Mouse (Mus musculus) CD8-positive naive resting alpha-beta T cell, adult 2 months (primary cell): ENCODE results near the gene Igsf8.

Experiments used
- DNase-seq, 2 experiments: peaks; one replicate each; pipeline ENCODE4 v3.0.0; 2022; ENCODE audit warnings: low read depth in 2 of 2, low spot score in 2 of 2

The Igsf8 gene

DNA sequence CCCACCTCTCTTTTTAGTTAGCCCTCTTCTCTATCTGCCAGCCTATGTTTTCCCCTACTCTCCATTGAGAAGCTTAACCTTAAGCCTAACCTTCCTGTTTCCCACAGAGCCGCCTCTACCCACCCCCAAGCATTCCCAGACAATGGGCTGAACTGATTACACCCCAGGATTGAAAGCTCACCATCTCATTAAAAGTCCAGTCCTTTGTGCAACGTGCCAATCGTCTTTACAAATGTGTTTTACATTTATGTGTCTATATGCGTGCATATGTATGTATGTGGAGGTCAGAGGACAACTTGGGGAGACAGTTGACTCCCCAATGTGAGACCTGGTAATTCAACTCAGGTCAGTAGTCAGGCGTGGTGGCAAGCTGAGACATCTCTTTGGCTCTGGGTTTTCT is 61.9 kb downstream of the Igsf8 start:
- no peak for DNase-seq

DNA sequence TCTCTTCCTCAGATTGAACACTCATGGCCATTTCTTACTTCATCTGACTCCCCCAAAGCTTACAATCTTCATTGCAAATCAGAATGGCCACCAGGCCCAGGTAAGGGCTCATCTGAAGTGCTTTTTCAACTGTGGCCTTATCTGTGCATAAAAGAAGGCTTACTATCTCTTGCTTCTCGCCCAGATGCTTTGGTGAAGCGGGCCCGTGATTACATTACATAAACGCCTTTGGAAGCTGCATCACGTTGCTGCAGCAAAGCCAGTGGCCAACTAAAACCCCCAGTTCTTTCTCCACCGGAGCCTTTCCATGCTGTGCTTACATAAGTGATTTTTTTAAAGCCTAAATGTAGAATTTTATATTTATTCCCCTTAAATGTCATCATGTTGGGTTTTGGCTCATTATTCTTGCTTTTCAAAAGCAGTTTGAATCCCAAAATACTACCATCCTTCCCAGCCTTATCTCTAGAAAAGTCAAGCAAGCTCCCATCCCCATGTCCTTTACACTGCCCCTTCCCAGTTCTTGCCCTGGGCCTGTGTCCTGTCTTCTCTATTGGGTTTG is 62.4 kb downstream of the Igsf8 start:
- DNase-seq: no peak

- DNase-seq: peak; percentile 56 to 63
These were observed 63.3 kb downstream of the Igsf8 start for GRCm38 (mm10) chr1:172324725-172325124.

DNA sequence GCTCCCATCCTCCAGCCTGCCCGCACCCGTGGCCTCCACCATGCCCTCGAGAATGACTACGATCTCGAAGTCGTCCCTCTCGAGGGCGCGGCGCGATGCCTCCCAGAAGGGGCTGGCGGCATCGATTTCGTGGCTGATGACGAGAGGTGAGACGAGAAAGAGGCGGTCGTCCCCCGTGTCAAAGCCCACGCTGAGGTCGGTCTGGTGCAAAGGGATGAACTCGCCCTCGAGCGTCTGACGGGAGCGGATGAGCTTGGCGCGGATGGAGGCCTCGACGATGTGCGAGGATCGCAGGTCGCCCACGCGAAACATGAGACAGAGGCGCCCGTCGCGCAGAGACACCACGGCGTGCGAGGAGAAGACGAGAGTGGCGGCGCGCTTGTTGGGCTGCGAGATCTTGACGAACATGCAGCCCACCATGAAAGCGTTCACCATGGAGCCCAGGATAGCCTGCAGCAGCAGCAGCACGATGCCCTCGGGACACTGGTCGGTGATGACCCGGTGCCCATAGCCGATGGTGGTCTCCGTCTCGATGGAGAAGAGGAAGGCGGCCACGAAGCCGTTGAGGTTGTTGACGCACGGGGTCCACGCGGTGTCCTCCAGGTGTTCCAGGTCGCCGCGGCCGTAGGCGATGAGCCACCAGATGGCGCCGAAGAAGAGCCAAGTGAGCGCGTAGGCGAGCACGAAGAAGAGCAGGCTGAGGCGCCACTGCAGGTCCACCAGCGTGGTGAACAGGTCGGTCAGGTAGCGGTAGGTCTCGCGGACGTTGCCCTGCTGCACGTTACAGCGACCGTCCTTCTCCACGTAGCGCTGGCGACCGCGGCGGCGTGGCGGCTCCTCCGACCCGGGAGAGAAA is 64.5 kb downstream of the Igsf8 start:
- DNase-seq: peak; percentile 55 to 68

GRCm38 (mm10) chr1:172326684-172327083 is 65.2 kb downstream of the Igsf8 start:
- no peak for DNase-seq

DNA sequence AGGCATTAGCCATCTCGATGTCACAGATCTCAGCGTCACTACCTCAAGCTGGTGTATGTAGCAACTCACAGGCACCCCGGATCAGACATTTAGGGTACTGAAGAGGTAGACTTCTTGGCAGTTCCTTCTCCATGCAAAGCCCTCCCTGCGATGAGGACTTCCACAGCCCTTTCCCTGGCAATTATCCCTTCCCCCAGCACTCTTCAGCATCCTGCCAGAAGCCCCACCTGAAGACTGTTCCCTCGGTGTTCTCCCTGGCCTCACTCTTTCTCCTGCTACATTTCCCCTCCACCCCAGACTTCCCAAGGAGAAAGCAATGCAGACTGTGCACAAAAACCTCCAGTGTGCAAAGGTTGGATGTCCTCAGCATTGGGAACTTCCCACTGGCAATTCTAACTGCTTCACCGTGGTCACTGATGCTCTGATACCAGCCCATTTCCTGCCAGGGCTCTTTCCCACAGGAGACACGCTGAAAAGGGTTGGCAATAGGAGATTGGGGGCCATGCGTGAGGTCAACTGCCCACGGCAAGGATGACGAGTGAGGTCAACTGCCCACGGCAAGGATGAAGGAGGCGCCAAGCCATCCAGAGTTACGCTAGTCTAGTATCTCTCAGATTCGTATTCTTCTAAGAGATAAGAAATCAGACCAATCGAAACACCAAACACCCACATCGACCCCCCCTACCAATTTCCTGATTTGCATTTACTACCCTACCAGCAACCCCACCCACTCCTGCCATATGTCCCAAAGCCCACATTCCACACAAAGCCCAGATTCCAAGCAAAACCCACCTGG is 66.0 kb downstream of the Igsf8 start:
- no peak for DNase-seq

GRCm38 (mm10) chr1:172328041-172328440 is 66.6 kb downstream of the Igsf8 start:
- DNase-seq: no peak

GRCm38 (mm10) chr1:172328461-172328860 is 67.0 kb downstream of the Igsf8 start:
- DNase-seq: no peak

DNA sequence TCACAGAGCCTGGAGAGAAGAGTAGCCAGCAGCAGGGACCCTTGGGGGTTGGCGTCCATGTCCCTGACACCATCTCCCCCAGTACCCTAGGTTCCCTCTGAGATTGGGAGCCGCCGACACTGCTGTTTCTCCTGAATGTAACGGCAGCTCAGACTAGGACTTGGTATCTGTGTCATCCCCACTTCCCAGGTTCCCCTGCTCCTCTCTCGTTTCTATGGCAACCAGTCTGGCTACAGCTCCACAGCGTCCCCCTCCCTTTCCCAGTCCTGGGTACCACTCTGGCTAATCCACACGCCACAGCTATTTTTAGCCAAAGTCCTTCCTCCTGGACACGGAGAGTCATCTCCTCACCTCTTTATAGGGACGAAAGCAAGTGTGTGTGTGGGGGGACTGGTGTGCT is 67.7 kb downstream of the Igsf8 start, which contains the start of gene Kcnj9:
Gene Kcnj9 (minus strand): TSS at position 188 of the 400 bp plus-strand sequence.
- no peak for DNase-seq

DNA sequence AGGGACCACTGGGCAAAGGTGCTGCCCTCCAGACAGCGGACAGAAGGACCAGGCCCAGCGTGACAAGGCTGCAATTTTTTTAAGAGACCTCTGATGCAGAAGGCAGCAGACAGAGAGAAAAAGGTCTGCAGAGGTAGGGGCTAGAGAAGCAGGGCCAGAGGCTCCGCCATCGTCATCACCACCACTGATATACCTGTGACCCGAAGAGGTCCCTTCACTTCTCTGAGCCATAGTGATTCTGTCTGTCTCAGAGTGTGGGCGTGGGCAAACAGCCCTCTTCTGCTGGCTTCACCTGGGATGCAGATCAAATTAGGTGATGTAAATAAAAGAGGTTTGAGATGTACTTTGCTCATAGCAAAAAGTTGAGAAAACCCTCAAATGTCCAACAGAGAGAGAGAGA is 68.2 kb downstream of the Igsf8 start:
- DNase-seq: no peak

DNA sequence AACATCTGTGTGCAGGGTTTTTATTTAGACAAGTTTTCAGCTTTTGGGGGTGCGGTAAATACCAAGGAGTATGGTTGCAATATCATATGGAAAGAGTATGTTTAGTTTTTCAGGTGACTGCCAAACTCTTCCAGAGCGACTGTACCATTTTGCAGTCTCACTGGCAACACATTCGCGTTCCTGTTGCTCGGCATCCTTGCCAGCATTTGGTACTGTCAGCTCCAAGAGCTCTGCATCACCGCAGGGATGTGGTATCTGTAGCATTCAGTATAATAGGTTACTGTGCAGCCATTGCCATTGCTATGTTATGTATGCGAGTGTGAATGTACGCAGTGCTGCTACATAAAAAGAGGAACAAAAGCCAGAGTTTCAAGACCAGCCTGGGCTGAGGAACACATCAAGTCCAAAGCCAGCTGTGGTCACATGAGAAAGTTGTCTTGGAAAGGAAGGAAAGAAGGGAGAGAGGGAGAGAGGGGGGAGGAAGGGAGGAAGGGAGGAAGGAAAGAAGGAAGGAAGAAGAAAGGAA is 70.0 kb downstream of the Igsf8 start:
- DNase-seq: no peak

DNA sequence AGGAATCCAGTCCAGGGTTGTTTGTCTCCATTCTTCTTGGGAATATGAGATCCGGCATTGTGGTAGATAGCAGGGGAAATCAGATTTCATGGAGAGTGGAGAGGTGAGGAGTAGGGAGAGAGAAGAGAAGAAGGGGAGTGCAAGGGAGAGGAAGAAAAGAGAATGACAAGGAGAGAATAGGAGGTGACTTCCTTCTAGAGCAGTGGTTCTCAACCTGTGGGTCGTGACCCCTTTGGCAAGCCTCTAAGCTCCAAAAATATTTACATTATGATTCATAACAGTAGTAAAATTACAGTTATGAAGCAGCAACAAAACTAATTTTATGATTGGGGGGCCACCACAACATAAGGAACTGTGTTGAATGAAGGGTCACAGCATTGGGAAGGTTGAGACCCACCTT is 71.5 kb downstream of the Igsf8 start:
- no peak for DNase-seq

- no peak for DNase-seq
These were observed 72.1 kb downstream of the Igsf8 start for GRCm38 (mm10) chr1:172333512-172333911.

DNA sequence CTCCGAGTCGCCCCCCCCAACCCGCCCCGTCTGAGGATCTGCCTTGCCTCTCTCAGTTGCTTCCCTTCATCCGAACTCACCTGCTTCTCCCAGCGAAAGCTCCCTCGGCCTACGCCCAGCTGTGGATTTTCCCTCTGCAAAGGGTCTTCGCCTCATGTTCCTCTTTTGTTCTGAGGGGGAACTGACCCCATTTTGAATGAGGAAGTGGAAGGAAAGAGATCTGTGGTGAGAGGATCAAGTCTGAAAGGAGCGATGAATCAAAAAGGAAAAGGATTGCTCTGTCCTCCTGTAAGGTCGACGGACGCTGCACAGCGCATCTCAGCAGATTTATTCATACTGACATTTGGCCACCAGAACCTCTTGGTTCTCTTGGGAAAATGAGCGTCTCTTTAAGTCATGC is 74.4 kb downstream of the Igsf8 start:
- no peak for DNase-seq

- no peak for DNase-seq
These were observed 76.2 kb downstream of the Igsf8 start for GRCm38 (mm10) chr1:172337411-172338185.

GRCm38 (mm10) chr1:172340729-172341321 is 79.4 kb downstream of the Igsf8 start, which contains the start of gene Kcnj10:
TSS of gene Kcnj10 (plus strand) at chr1:172341210.
- peak; percentile 27 to 53 for DNase-seq

DNA sequence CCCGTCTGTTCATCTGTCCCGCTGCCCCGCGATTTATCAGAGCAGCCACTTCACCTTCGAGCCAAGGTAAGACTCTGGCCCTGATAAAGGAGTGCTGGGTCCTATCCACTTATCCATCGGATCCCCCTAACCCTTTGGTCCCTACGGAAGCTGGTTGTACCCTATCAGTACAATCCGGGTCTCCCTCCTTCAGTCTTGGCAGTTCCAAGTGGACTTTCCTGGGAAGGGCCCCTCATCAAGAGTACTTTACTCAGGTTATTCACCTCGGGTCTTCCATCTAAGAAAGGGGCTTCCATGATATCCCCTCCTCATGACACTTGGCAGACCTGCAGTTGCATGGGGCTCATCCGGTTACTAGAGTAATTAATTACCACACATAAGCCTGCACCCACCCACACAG is 79.9 kb downstream of the Igsf8 start:
- DNase-seq: no peak

DNA sequence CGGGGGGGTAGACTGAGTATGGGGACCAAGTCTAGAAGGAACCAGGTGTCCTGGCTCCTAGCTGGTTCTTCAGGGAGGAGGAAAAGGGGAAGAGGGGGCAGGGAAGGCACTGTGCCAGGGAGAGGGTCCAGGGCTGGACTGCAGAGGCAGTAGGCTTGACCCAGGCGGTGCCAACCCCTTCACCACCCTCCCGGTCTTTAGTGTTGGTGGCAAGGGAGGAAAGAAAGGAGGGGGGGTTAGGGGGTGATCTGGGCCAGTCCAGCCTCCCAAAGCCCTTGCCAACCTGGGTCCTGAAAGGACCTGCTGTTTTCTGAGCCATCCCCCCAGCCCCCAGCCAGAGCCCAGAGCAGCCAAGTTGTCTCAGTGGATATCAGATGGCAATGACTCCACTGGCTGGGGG is 81.3 kb downstream of the Igsf8 start:
- DNase-seq: no peak

DNA sequence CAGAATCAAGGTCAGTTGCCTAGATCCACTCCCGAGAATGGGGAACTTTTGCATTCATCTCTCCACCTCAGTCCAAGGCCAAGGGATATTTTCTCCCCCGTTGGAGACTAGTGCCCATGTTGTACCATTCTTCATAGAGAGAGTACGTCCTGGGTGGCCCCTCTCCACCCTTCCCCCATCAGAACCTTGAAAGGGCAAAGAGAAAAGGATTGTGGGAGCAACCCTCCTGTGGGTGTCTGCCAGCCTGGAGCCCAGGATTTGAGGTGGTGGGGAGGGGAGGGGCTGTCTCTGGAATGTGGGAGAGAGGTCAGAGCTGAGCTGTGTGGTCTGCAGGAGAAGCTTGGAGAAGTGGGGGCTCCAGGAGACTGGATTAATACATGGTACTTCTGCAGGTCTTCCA is 82.5 kb downstream of the Igsf8 start:
- no peak for DNase-seq

GRCm38 (mm10) chr1:172344820-172345219 is 83.4 kb downstream of the Igsf8 start:
- DNase-seq: no peak
